Mouse (Mus musculus): ENCODE data around the gene Arl4a. TPM values are rescaled to one million over a fixed set of nuclear protein-coding genes. Genes with fewer than 3 reads are reported as not detected.

The Arl4a gene
- polyA plus RNA-seq, 1 experiment = 34.7 TPM

GRCm38 (mm10) chr12:40016068-40016467, 21.8 kb downstream of the Arl4a start:
- Histone ChIP-seq H3K4me1 (peaks cover 71% of the 10 kb centered on the region), H3K4me3 (replicated peaks) (peak overlapping the region; percentile 91), H3K9me3 (no peaks in the 10 kb centered on the region), H3K36me3 (replicated peaks; ENCODE audit: low read length) (no peaks in the 10 kb centered on the region), H3K27me3 (replicated peaks) (no peaks in the 10 kb centered on the region)
- TF ChIP-seq GATA1 (IDR thresholded peaks at IDR 0.05; ENCODE audit: borderline replicate concordance, low read length) (no peak), FLI1 (IDR thresholded peaks at IDR 0.05; ENCODE audit: low read length) (no peak)

GRCm38 (mm10) chr12:40009866-40010265, 28.0 kb downstream of the Arl4a start:
- Histone ChIP-seq H3K4me1 (peaks cover 82% of the 10 kb centered on the region), H3K9me3 (no peaks in the 10 kb centered on the region), H3K36me3 (replicated peaks; ENCODE audit: low read length) (no peaks in the 10 kb centered on the region), H3K4me3 (replicated peaks) (no peak overlapping the region), H3K27me3 (replicated peaks) (no peaks in the 10 kb centered on the region)
- TF ChIP-seq GATA1 (IDR thresholded peaks at IDR 0.05; ENCODE audit: borderline replicate concordance, low read length) (no peak), FLI1 (IDR thresholded peaks at IDR 0.05; ENCODE audit: low read length) (no peak)

GRCm38 (mm10) chr12:40008459-40008858, 29.4 kb downstream of the Arl4a start:
- Histone ChIP-seq H3K36me3 (replicated peaks; ENCODE audit: low read length) (no peaks in the 10 kb centered on the region), H3K9me3 (no peaks in the 10 kb centered on the region), H3K4me1 (peaks cover 79% of the 10 kb centered on the region), H3K4me3 (replicated peaks) (peak overlapping the region; percentile 70), H3K27me3 (replicated peaks) (no peaks in the 10 kb centered on the region)
- TF ChIP-seq FLI1 (IDR thresholded peaks at IDR 0.05; ENCODE audit: low read length) (no peak), GATA1 (IDR thresholded peaks at IDR 0.05; ENCODE audit: borderline replicate concordance, low read length) (no peak)

GRCm38 (mm10) chr12:40004766-40005165, 33.1 kb downstream of the Arl4a start:
- H3K9me3 ChIP-seq = no peaks in the 10 kb centered on the region
- peaks cover 48% of the 10 kb centered on the region for H3K4me1 ChIP-seq
- no peak for TF ChIP-seq FLI1 (IDR thresholded peaks at IDR 0.05; ENCODE audit: low read length)
- H3K4me3 ChIP-seq (replicated peaks) = no peak overlapping the region
- no peaks in the 10 kb centered on the region for H3K27me3 ChIP-seq (replicated peaks)
- no peaks in the 10 kb centered on the region for H3K36me3 ChIP-seq (replicated peaks; ENCODE audit: low read length)

- no peaks in the 10 kb centered on the region for H3K27me3 ChIP-seq (replicated peaks)
- TF ChIP-seq FLI1 (IDR thresholded peaks at IDR 0.05; ENCODE audit: low read length) (no peak), GATA1 (IDR thresholded peaks at IDR 0.05; ENCODE audit: borderline replicate concordance, low read length) (no peak)
- H3K9me3 ChIP-seq = no peaks in the 10 kb centered on the region
- no peak overlapping the region for H3K4me3 ChIP-seq (replicated peaks)
- H3K4me1 ChIP-seq = peaks cover 30% of the 10 kb centered on the region
- H3K36me3 ChIP-seq (replicated peaks; ENCODE audit: low read length) = no peaks in the 10 kb centered on the region
These were observed 39.0 kb downstream of the Arl4a start for GRCm38 (mm10) chr12:39998853-39999195.

- peak overlapping the region; percentile 35 for H3K4me3 ChIP-seq (replicated peaks)
- no peaks in the 10 kb centered on the region for H3K27me3 ChIP-seq (replicated peaks)
- no peaks in the 10 kb centered on the region for H3K36me3 ChIP-seq (replicated peaks; ENCODE audit: low read length)
- TF ChIP-seq FLI1 (IDR thresholded peaks at IDR 0.05; ENCODE audit: low read length) (no peak), GATA1 (IDR thresholded peaks at IDR 0.05; ENCODE audit: borderline replicate concordance, low read length) (no peak)
- H3K4me1 ChIP-seq = peaks cover 30% of the 10 kb centered on the region
- no peaks in the 10 kb centered on the region for H3K9me3 ChIP-seq
These were observed 39.6 kb downstream of the Arl4a start for GRCm38 (mm10) chr12:39998070-39998852.

- TF ChIP-seq FLI1 (IDR thresholded peaks at IDR 0.05; ENCODE audit: low read length) = no peak
- no peak for TF ChIP-seq GATA1 (IDR thresholded peaks at IDR 0.05; ENCODE audit: borderline replicate concordance, low read length)
- H3K36me3 ChIP-seq (replicated peaks; ENCODE audit: low read length) = no peaks in the 10 kb centered on the region
- H3K4me1 ChIP-seq = peaks cover 30% of the 10 kb centered on the region
- no peaks in the 10 kb centered on the region for H3K27me3 ChIP-seq (replicated peaks)
- no peaks in the 10 kb centered on the region for H3K9me3 ChIP-seq
- H3K4me3 ChIP-seq (replicated peaks) = no peak overlapping the region
These were observed 40.2 kb downstream of the Arl4a start for GRCm38 (mm10) chr12:39997651-39998050.

GRCm38 (mm10) chr12:39996015-39996414, 41.8 kb downstream of the Arl4a start:
- Histone ChIP-seq H3K36me3 (replicated peaks; ENCODE audit: low read length) (no peaks in the 10 kb centered on the region), H3K9me3 (no peaks in the 10 kb centered on the region), H3K4me3 (replicated peaks) (no peak overlapping the region), H3K4me1 (peaks cover 30% of the 10 kb centered on the region), H3K27me3 (replicated peaks) (no peaks in the 10 kb centered on the region)
- no peak for TF ChIP-seq FLI1 (IDR thresholded peaks at IDR 0.05; ENCODE audit: low read length)
- no peak for TF ChIP-seq GATA1 (IDR thresholded peaks at IDR 0.05; ENCODE audit: borderline replicate concordance, low read length)

- Histone ChIP-seq H3K4me1 (peaks cover 30% of the 10 kb centered on the region), H3K9me3 (no peaks in the 10 kb centered on the region), H3K4me3 (replicated peaks) (no peak overlapping the region), H3K36me3 (replicated peaks; ENCODE audit: low read length) (no peaks in the 10 kb centered on the region), H3K27me3 (replicated peaks) (no peaks in the 10 kb centered on the region)
- no peak for TF ChIP-seq FLI1 (IDR thresholded peaks at IDR 0.05; ENCODE audit: low read length)
- TF ChIP-seq GATA1 (IDR thresholded peaks at IDR 0.05; ENCODE audit: borderline replicate concordance, low read length) = no peak
These were observed 42.2 kb downstream of the Arl4a start for GRCm38 (mm10) chr12:39995609-39996008.

GRCm38 (mm10) chr12:39992767-39993302, 45.0 kb downstream of the Arl4a start:
- Histone ChIP-seq H3K4me3 (replicated peaks) (no peak overlapping the region), H3K36me3 (replicated peaks; ENCODE audit: low read length) (no peaks in the 10 kb centered on the region), H3K9me3 (no peaks in the 10 kb centered on the region), H3K4me1 (peaks cover 19% of the 10 kb centered on the region), H3K27me3 (replicated peaks) (no peaks in the 10 kb centered on the region)
- no peak for TF ChIP-seq FLI1 (IDR thresholded peaks at IDR 0.05; ENCODE audit: low read length)
- TF ChIP-seq GATA1 (IDR thresholded peaks at IDR 0.05; ENCODE audit: borderline replicate concordance, low read length) = no peak

All from megakaryocyte, embryonic 14.5 days (primary cell).